Mouse (Mus musculus): ENCODE measurements around the gene Gm28553. TPM values are rescaled to one million over a fixed set of nuclear protein-coding genes. Genes with fewer than 3 reads are reported as not detected.
"Not testable (repeated sequence)": the region's sequence is repeated elsewhere in the genome, so short reads cannot be mapped to it uniquely, and the experiment has no call there.

The Gm28553 gene
- total RNA-seq (2017) = not detected in 2 replicates

- ATAC-seq (replicated peaks in 1 of 2; ENCODE audit: insufficient read depth in 1 of 2, low FRiP score in 2 of 2, low TSS enrichment in 1 of 2, low read depth in 1 of 2, poor library complexity in 2 of 2, severe bottlenecking in 2 of 2) = not testable (repeated sequence)
Measured at GRCm38 (mm10) chrY:48856197-48856596, at the start of gene Gm28553. TSS of gene Gm28553 (plus strand) at chrY:48856497.

Data from hematopoietic stem cell, adult 5-6 weeks (primary cell).